8 mouse cellular contexts compared by ENCODE assay signal in the genomic region with DNA sequence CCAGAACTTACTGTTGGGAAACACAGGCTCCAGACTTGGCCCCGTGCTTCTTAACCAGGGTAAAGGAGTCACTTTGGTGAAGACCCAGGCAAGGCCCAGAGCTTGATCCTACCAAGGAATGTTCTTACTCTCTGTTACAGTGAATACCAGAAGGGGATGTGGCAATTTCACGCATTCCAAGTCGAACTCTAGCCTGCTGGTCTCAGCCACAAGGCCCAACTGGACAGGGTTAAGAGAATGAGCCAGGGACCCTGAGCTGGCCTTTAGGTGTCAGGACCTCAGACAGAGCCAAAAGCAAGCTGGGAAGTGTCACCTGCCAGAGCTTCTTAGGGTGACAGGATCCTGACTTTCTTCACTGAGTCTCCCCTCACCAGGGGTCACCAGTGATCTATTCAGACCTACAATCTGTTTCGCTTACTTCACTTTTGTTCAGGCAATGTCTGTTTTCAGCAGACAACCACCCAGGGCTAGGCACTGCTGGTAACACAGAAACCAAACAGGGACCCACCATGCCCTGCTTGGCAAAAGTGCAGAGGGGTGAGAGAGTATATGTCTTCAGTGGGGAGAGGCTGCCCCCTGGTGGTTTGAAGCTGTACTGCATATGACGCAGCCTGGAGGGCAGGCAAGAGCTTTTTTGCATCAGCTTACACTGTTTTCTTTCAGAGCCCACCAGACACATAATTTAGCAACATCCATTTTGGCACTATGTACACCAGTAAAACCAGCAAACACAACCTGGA.
DNase-seq lines count a peak whose midpoint lies in the region; ATAC-seq and TF ChIP-seq lines count a peak whose summit lies in the region.

No protein-coding gene starts in this region.

- H3K9ac ChIP-seq in liver, postnatal 0 days (replicated peaks), result no peak overlapping the region

- intact Hi-C loops in gastrocnemius, adult 2 months (cut with DNase I), result loop anchor here (1.0 to 5.0 kb wide), 3 partner anchors 342 to 770 kb away; no protein-coding TSS in a partner anchor

- peak; percentile 96 for TF ChIP-seq CTCF in gastrocnemius, adult 2 months (IDR thresholded peaks at IDR 0.05)
- peak; percentile 96 for TF ChIP-seq CTCF in liver, postnatal 0 days (IDR thresholded peaks at IDR 0.05; ENCODE audit: low read depth)

- no peak for ATAC-seq in liver, postnatal 0 days

- no peak overlapping the region for H3K4me3 ChIP-seq in gastrocnemius, adult 2 months
- H3K4me3 ChIP-seq in liver, postnatal 0 days (ENCODE audit: low read depth, low read length), result no peak overlapping the region

- H3K4me2 ChIP-seq in liver, postnatal 0 days (ENCODE audit: low read depth, low read length), result no peak overlapping the region

- H3K27ac ChIP-seq in gastrocnemius, adult 2 months, result no peak overlapping the region
- no peak overlapping the region for H3K27ac ChIP-seq in liver, postnatal 0 days (ENCODE audit: low read depth)

- H3K4me1 ChIP-seq in liver, postnatal 0 days (ENCODE audit: insufficient read depth), result no peaks in the 10 kb centered on the region

- WGBS in liver, postnatal 0 days (ENCODE audit: insufficient replicate concordance), result 49% methylated on average over 5 of the region's 5 CpGs

- DNase-seq in A20 (ENCODE audit: low read depth, low spot score), result peak; percentile 54
- DNase-seq in T-cell, adult 2 months (ENCODE audit: low spot score), result peak; percentile 42
- DNase-seq in cerebellum, postnatal 14 days, result peak; percentile 89 to 93
- peak; percentile 74 for DNase-seq in gastrocnemius, adult 2 months
- DNase-seq in kidney, postnatal 25 days, result peak; percentile 68 to 79
- DNase-seq in liver, postnatal 0 days, result peak; percentile 79
- peak; percentile 66 for DNase-seq in ovary, postnatal 36 days (ENCODE audit: low spot score)
- DNase-seq in thymus, postnatal 14 days, result peak; percentile 69

- H3K9me3 ChIP-seq in liver, postnatal 0 days (ENCODE audit: low read length), result no peaks in the 10 kb centered on the region

- H3K36me3 ChIP-seq in liver, postnatal 0 days (replicated peaks; ENCODE audit: insufficient read depth, low read length), result no peaks in the 10 kb centered on the region

- H3K27me3 ChIP-seq in liver, postnatal 0 days (ENCODE audit: insufficient read depth, low read length), result no peaks in the 10 kb centered on the region

- TF ChIP-seq EP300 in liver, postnatal 0 days (IDR thresholded peaks at IDR 0.05; ENCODE audit: low read depth), result no peak
